Mouse (Mus musculus) layer of hippocampus, adult 2 months (tissue): ENCODE measurements at regions not wholly inside any gene's neighbourhood (a gene's known extent, or its start where the extent isn't known, plus 50 kb on each side); places are given as distances from the start of the nearest gene placed in this dataset.
"Not testable (repeated sequence)": the region's sequence is repeated elsewhere in the genome, so short reads cannot be mapped to it uniquely, and the experiment has no call there.

Experiments
- DNase-seq, 2 experiments: peaks; one replicate each; pipeline ENCODE4 v3.0.0; 2022; ENCODE audit warnings: low spot score in 2 of 2
- H3K27ac ChIP-seq: fragments of 200-600 bp; 2 replicates; pipeline ENCODE4 v1.8.1; 2022
- H3K4me3 ChIP-seq: fragments of 200-600 bp; 2 replicates; pipeline ENCODE4 v1.8.1; 2022; ENCODE audit warnings: mild to moderate bottlenecking
- CTCF ChIP-seq: fragments of 200-600 bp; conservative IDR thresholded peaks from 2 replicates; pipeline ENCODE4 v1.8.1; 2022; ENCODE audit warnings: antibody characterized with exemption, mild to moderate bottlenecking, moderate library complexity

- Histone ChIP-seq H3K4me3 (no peak overlapping the region), H3K27ac (no peak overlapping the region)
These were observed 119.0 kb downstream of the Spata19 start for GRCm38 (mm10) chr9:27515427-27516110.

DNA sequence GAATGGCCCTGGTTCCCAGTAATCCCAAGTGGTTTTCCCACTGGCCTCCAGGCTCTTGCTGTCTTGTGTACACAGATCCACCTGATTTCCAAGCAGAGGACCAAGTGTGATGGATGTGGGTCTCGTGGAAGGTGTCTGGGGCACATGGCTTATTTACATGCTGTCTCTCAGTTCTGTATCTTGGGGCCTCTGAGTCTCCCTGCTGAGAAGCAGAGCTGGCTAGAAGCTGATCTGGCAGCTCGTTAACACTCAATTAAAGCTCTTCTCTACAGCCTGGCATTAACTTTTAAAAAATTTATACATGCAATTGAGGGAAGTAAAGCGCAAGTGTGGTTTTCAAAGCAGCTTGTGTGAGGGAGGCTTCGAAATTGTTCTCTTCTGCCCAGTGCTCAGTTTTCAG is 121.4 kb downstream of the Spata19 start:
- H3K4me3 ChIP-seq: no peak overlapping the region
- peak overlapping the region; percentile 54; the same call in 1 of the 2 replicates for H3K27ac ChIP-seq
- no peak for TF ChIP-seq CTCF
- DNase-seq: no peak

More at GRCm38 (mm10) chr9:27515427-27516110, 119.0 kb downstream of the Spata19 start:
- no peak for TF ChIP-seq CTCF
- DNase-seq: no peak

GRCm38 (mm10) chr9:27519711-27520110 is 123.1 kb downstream of the Spata19 start:
- TF ChIP-seq CTCF: no peak
- H3K27ac ChIP-seq: peak overlapping the region; percentile 54; the same call in 1 of the 2 replicates
- no peak overlapping the region for H3K4me3 ChIP-seq
- DNase-seq: no peak

DNA sequence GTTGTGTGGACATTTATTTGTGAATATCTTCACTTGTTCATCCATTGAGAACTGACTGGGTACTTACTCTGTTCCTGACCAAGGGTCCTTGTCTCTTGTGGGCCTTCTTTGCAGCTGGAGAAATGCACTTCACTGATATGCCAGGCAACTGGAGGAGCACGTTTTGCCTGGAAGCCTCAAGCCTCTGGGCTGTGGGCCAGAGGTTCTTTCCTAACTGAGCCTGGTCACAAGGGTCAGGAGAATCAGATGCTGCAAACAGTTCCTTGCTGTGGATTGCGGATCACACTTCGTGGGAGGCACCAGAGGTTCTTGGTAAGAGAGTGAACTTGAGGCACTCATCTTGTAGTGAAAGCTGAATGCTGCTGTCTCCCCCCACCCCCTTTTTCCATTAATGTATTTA is 124.6 kb downstream of the Spata19 start:
- TF ChIP-seq CTCF: no peak
- Histone ChIP-seq H3K4me3 (no peak overlapping the region), H3K27ac (no peak overlapping the region)
- no peak for DNase-seq

- no peak for TF ChIP-seq CTCF
- peak in 1 of 2 experiments; percentile 30 for DNase-seq
- H3K27ac ChIP-seq: 0 out of 2 replicates have a peak overlapping the region, but pooled peaks have one; percentile 32
- H3K4me3 ChIP-seq: no peak overlapping the region
These were observed 130.1 kb downstream of the Spata19 start for GRCm38 (mm10) chr9:27526681-27527080.

DNA sequence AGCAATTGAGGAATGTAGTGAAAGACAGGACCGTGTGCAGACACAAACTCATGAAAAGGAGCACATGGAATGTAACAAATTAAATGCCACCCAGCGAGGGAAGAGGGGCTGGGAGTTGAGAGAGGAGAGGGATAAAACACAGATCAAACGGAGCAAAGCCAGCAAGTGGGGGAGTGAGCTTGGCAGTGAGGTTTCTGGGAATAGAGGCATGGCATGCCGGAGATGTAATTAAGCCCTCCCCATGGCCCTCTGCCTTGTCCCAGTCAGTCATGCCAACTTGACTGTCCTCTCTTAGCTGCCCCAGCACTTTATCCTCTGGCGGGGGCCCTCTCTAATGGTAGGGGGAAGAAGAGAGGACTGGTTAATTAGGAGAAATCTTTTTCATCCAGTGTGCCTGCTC is 141.9 kb downstream of the Spata19 start:
- no peak overlapping the region for H3K4me3 ChIP-seq
- no peak overlapping the region for H3K27ac ChIP-seq
- no peak for TF ChIP-seq CTCF
- DNase-seq: no peak

- DNase-seq: peak in 1 of 2 experiments; percentile 5
- H3K27ac ChIP-seq: no peak overlapping the region
These were observed 145.1 kb downstream of the Spata19 start for GRCm38 (mm10) chr9:27541585-27542151.

DNA sequence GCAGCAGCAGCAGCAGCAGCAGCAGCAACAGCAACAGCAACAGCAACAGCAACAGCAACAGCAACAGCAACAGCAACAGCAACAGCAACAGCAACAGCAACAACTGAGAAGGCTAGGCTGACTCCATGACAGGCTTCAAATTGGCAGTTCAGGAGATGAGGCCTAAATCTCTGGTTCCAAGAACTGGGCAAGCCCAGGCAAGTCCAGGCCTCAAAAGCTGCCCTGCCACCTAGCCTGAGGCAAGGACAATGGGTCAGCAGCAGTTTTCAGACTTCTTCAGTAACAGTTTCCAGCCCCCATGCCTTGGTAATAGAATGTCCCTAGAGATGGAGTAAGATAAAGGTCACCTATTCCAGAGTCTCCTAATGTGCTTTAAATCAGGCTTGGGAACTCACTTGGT is 158.1 kb downstream of the Spata19 start:
- H3K27ac ChIP-seq, DNase-seq, H3K4me3 ChIP-seq: not testable (repeated sequence)

More at GRCm38 (mm10) chr9:27541585-27542151, 145.1 kb downstream of the Spata19 start:
- no peak overlapping the region for H3K4me3 ChIP-seq
- TF ChIP-seq CTCF: no peak

- DNase-seq: no peak
- H3K4me3 ChIP-seq: no peak overlapping the region
- no peak overlapping the region for H3K27ac ChIP-seq
- TF ChIP-seq CTCF: no peak
These were observed 160.0 kb downstream of the Spata19 start for GRCm38 (mm10) chr9:27556315-27557225.

- no peak overlapping the region for H3K4me3 ChIP-seq
- no peak for TF ChIP-seq CTCF
- DNase-seq: no peak
- H3K27ac ChIP-seq: no peak overlapping the region
These were observed 161.3 kb downstream of the Spata19 start for GRCm38 (mm10) chr9:27557886-27558285.

GRCm38 (mm10) chr9:27558286-27558685 is 161.7 kb downstream of the Spata19 start:
- TF ChIP-seq CTCF: no peak
- Histone ChIP-seq H3K4me3 (no peak overlapping the region), H3K27ac (no peak overlapping the region)
- no peak for DNase-seq

GRCm38 (mm10) chr9:27568372-27569053 is 171.9 kb downstream of the Spata19 start:
- DNase-seq: peak; percentile 12 to 31
- H3K4me3 ChIP-seq: no peak overlapping the region
- TF ChIP-seq CTCF: peak; percentile 20
- peak overlapping the region; percentile 33; the same call in 1 of the 2 replicates for H3K27ac ChIP-seq
